Mouse (Mus musculus) Muller cell, postnatal 12 days (primary cell): ENCODE results near the gene Arhgap24.
"Not testable (repeated sequence)": the region's sequence is repeated elsewhere in the genome, so short reads cannot be mapped to it uniquely, and the experiment has no call there.

ENCODE experiments used
- DNase-seq: peaks from one replicate; pipeline ENCODE4 v3.0.0-alpha.2; 2015; ENCODE audit errors: inconsistent ontology term

Gene Arhgap24

GRCm38 (mm10) chr5:102791273-102791672 lies 310.1 kb downstream of the Arhgap24 start:
- DNase-seq = no peak

- peak; percentile 36 for DNase-seq
Observed at GRCm38 (mm10) chr5:102793536-102793935, 312.3 kb downstream of the Arhgap24 start.

GRCm38 (mm10) chr5:102801469-102801868 lies 320.3 kb downstream of the Arhgap24 start:
- no peak for DNase-seq

GRCm38 (mm10) chr5:102802833-102803232 lies 321.6 kb downstream of the Arhgap24 start:
- no peak for DNase-seq

DNA sequence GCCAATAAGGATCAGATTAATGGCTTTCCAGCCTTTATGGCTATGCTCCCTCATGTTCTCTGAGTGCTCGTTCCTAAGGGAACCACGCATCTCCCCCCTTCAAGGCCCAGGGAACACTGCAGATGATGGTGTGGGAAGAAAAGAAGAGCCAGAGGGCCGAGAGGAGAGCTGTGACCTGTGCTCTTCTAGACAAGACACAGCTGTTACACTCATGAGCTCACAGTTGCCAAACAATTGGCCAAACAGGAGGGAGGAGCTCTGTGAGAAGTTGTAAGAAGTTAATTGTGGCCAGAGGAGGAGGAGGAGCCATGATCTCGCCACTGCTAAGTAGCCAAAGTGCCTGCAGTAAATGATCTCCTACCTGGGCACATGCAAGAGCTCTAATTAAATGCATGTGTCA lies 322.5 kb downstream of the Arhgap24 start:
- no peak for DNase-seq

- no peak for DNase-seq
Observed at GRCm38 (mm10) chr5:102807518-102807917, 326.3 kb downstream of the Arhgap24 start.

DNA sequence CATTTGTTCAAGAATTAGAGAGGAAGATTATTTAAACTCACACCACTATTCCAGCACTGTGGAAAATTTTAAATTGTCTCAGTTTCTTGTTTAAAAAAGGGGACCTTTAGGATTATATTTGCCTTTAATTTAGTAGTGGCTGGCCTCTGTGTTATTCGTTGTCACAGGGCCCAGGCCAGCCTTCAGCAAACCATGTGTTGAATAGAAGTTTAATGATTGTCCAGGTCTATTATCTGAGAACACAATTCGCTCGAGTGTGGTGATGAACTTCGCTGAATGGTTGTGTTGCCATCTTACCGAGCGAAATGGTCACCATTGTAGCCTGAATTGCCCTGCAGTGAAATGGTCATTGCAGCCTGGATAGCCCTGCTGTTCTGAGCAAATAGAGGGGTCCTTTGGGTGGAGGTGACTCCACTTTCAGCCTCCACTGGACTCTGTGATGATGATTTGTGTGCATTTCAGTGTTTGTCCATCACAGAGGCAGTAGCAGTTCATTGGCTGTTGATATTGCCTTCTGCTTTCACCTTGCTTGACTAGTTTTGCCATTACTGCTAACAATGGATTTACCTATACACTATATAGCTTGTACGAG lies 329.3 kb downstream of the Arhgap24 start:
- no peak for DNase-seq

- no peak for DNase-seq
Observed at GRCm38 (mm10) chr5:102813271-102813670, 332.1 kb downstream of the Arhgap24 start.

DNA sequence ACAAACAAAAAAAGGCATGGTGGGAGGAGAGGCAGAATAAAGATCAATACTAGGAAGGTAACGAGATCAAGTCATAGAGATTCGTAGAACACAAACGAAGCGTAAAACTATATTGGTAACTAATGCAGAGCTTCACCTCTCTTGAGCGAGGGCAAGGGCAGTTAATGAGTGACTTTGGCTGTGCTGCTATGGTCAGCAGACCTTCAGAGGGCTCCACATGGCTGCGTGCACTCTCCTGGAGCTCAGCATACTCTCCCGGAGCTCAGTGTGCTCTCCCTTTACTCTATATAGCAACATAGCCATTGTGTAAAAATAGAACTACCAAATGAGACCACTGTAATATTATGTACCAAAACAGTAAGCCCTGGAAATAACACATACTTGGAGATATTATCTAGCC lies 336.4 kb downstream of the Arhgap24 start:
- DNase-seq = no peak

GRCm38 (mm10) chr5:102825538-102825937 lies 344.3 kb downstream of the Arhgap24 start:
- DNase-seq = no peak

- no peak for DNase-seq
Observed at GRCm38 (mm10) chr5:102839071-102839470, 357.9 kb downstream of the Arhgap24 start.

- no peak for DNase-seq
Observed at GRCm38 (mm10) chr5:102843934-102844709, 362.9 kb downstream of the Arhgap24 start.

DNA sequence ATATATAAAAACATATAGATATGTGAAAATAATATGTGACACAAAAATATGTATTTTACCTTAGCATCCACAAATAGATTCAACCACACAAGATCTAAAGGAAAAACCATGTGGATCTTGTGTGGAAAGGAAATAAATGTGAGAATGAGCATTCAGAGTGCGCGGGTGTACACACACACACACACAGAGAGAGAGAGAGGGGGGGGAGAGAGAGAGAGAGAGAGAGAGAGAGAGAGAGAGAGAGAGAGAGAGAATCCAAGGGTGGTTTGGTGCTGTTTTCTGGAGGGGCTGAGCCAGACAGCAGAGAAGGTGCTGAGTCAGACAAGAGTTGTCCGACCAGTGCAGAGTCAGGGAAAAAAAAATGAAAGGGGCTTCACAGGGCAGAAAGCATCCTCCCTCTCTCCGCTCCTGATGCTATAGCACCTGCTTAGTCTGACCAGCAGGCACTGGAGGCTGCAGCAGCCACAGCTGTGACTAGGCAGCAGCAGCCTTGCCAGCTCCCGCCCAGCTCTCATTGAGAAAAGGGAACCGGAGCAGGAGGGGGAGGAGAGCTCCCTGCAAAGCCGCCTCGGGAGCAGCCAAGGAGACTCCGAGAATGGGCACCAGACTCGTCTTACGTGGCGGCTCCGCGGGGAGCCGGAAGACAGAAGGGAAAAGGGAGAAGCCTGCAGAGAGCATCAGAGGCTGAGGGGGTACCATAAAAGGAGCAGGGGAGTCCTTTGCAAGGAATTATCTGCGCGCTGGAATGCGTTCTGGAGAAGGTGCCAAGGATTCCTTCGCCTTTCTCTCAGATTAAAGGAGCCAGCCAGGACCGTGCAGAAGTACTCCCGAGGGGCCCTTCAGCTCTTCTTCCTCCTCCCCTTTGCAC lies 363.8 kb downstream of the Arhgap24 start:
- DNase-seq = peak; percentile 80

DNA sequence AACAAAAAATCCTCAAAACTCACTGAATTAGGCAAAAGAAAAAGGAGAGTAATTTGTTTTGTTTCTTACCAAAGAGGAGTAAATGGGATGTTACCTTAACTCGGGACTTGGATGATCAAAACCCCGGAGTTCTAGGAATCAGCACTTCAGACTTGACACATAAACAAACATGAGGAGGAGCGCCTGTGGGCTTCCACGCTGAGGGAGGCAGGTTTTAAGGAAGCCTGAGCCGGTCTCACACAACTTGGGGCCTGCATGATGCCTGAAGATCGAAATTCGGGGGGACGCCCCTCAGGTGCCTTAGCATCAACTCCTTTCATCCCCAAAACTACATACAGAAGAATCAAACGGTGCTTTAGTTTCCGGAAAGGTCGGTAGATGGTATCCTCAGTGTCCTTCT lies 364.6 kb downstream of the Arhgap24 start:
- DNase-seq = peak; percentile 12

DNA sequence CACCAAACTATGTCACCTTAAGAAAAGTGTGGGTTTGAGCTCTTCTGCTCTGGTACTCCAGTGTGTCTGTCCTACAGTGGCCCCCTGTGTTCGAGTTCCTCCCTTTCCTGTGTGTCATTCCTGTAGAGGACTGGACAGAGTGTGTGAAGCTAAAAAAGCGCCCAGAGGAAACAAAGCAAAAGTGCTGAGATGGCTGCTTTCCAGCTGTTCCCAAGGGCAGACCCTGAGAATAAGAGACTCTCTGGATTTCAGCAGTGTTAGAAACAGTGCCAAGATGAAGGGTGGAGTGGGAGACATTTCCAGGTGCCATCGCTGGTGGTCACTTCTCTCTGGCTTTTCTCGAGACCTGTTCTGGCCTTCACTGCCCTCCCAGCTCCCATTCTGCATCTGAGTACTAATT lies 366.7 kb downstream of the Arhgap24 start:
- no peak for DNase-seq

GRCm38 (mm10) chr5:102851761-102852160 lies 370.6 kb downstream of the Arhgap24 start:
- DNase-seq = no peak

DNA sequence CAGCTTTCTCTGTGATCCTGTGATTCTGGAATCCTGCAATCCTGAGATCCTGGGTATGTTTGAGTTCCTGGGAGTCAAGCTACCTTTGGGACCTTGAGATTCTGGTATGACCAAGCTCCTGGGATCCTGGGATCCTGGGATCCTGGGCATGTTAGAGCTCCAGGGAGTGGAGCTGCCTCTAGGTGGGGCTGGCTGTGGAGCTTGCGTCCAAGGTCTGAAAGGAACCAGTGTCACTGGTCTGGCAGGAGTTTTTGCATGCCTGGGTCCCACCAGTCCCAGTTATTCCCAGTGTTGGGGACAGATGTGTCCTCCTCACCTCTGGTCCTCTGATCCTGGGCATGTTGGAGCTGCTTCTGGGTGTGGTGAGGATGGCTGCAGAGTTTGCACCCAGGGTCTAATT lies 372.6 kb downstream of the Arhgap24 start:
- DNase-seq = no peak

DNA sequence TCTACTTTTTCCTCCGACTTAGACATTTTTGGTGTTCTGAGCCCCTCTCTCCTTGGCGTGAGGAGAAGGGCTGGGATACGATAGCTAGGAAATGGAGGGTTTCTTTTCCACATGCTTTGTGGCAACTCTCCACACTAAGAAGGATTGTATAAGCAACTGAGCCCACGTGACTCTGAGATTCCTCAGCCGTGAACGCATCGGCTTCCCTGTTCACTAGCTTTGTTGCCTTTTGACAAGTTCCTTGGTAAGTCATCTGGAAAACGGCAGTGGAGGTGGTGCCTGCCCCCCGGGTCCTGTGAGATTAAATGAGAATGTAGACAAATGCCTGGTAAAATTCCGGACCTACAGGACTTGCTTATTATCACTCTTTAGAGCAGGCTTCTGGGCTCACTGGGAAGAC lies 374.6 kb downstream of the Arhgap24 start:
- DNase-seq = peak; percentile 85

DNA sequence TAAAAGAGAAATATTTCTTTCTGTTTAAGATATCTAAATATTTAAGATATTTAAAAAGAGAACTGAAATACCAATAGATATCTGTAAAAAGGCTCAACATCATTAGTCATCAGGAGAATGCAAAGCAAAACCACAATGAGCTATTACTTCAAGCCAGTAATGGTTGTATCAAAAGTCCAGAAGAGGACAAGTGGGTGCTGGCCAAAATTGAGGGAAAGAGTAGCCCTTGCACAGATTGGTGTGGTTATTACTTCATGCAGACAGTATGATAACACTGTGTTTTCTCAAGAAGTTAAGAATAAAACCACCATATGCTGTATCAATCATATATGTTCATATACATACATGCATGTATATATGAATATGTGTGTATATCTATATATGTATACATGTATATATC lies 376.9 kb downstream of the Arhgap24 start:
- DNase-seq = peak; percentile 60

- no peak for DNase-seq
Observed at GRCm38 (mm10) chr5:102859749-102860148, 378.6 kb downstream of the Arhgap24 start.

DNA sequence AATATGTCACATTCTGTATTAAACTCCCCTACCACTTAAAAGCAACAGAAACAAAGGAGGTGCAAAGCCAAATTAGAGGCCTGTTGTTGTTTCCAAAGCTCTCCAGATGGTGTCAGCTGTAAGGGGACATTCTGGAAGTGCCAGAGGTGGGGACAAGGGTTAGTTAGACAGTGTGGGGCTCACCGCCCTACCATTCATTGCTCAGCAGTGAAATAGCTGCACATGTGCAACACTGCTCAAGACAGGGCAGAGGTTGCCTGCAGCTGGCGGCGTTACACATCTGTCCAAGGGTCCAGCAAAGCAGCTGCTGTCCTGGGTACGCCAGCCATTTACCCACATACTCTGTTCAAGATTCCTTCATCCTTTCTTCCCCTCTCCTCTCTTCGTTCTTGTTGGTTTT lies 387.0 kb downstream of the Arhgap24 start:
- DNase-seq = peak; percentile 19

DNA sequence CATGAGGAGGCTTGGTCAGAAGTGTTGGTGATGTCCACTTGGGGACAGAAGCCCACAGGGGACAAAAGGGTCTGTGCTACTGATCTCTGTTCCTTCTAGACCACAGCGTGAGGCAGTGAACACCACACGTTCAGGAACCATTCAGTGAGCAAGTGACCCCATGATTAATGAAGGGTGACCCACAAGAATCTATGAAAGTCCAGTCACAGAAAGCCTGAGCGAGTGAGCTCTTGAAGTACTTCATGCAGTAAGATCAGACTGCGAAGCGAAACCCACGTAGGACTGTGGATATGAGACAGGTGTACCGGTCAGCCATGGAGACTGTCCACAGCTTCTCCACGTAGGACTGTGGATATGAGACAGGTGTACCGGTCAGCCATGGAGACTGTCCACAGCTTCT lies 391.8 kb downstream of the Arhgap24 start:
- not testable (repeated sequence) for DNase-seq
